Mouse (Mus musculus) bone marrow, adult 2 months (tissue): ENCODE data around the gene Fads2.

Source experiments
- CTCF ChIP-seq: fragments of 200-500 bp; IDR thresholded peaks from 2 replicates; pipeline ENCODE4 v1.5.1; 2011; ENCODE audit warnings: low read length, control low read depth; ENCODE audit not compliant: control insufficient read depth, insufficient read depth
- POLR2A ChIP-seq: fragments of 200-500 bp; IDR thresholded peaks from 2 replicates; pipeline ENCODE4 v1.6.1; 2011; ENCODE audit warnings: low read depth, mild to moderate bottlenecking, control low read depth, low read length, borderline replicate concordance; ENCODE audit not compliant: control insufficient read depth

GRCm38 (mm10) chr19:10085454-10085853, 16.1 kb downstream of the Fads2 start:
- TF ChIP-seq CTCF = no peak
- no peak for TF ChIP-seq POLR2A
